Mouse (Mus musculus): ENCODE data around the gene Edc4.

- TF ChIP-seq HCFC1 (IDR thresholded peaks at IDR 0.05; ENCODE audit: borderline replicate concordance, insufficient read depth, low read length): peak; percentile 95
- no peak for TF ChIP-seq MAFK (IDR thresholded peaks at IDR 0.05; ENCODE audit: insufficient read depth, low read depth, low read length)
- no peak for TF ChIP-seq ZC3H11A (IDR thresholded peaks at IDR 0.05; ENCODE audit: borderline replicate concordance, low read depth, low read length)
- peak; percentile 96 for TF ChIP-seq CHD2 (IDR thresholded peaks at IDR 0.05; ENCODE audit: low read depth, low read length)
- 0 out of 2 replicates have a peak, but pooled peaks have one; percentile 59 for TF ChIP-seq ZNF384 (IDR thresholded peaks at IDR 0.05; ENCODE audit: low read depth, low read length)
Observed at GRCm38 (mm10) chr8:105854715-105855216, 25.9 kb upstream of the Edc4 start, which contains the start of gene Thap11.

Data from ES-E14 (cell line).